Mouse (Mus musculus) liver, adult 2 months (tissue): Measurements from ENCODE around the gene C2cd3. TPM values are rescaled to one million over a fixed set of nuclear protein-coding genes. Genes with fewer than 3 reads are reported as not detected.

ENCODE experiments used
- DNase-seq: peaks from one replicate; pipeline ENCODE4 v3.0.0-alpha.2; 2011; ENCODE audit warnings: low read depth, low spot score; ENCODE audit errors: extremely low read depth
- H3K27ac ChIP-seq: fragments of 200-500 bp; replicated peaks from 2 replicates; pipeline ENCODE4 v1.5.1; 2012; ENCODE audit warnings: low read depth, mild to moderate bottlenecking, control low read depth, inconsistent platforms, low read length; ENCODE audit not compliant: insufficient read depth
- H3K27me3 ChIP-seq: fragments of 200-500 bp; 2 replicates; pipeline ENCODE4 v1.6.1; 2012; ENCODE audit warnings: mild to moderate bottlenecking, moderate library complexity, low read length, inconsistent platforms; ENCODE audit not compliant: control insufficient read depth, insufficient read depth
- H3K36me3 ChIP-seq: fragments of 200-500 bp; 2 replicates; pipeline ENCODE4 v1.6.1; 2012; ENCODE audit warnings: low read length, inconsistent platforms; ENCODE audit not compliant: control insufficient read depth, insufficient read depth
- H3K4me1 ChIP-seq: fragments of 200-500 bp; 2 replicates; pipeline ENCODE4 v1.6.1; 2011; ENCODE audit warnings: low read length; ENCODE audit not compliant: control insufficient read depth, insufficient read depth
- H3K4me3 ChIP-seq: fragments of 200-500 bp; 2 replicates; pipeline ENCODE4 v1.5.1; 2011; ENCODE audit warnings: low read depth, mild to moderate bottlenecking, control low read depth, low read length, moderate library complexity; ENCODE audit not compliant: insufficient read depth
- H3K79me2 ChIP-seq: fragments of 200-500 bp; 2 replicates; pipeline ENCODE4 v1.6.1; 2012; ENCODE audit warnings: inconsistent platforms, mild to moderate bottlenecking, low read length, moderate library complexity; ENCODE audit not compliant: control insufficient read depth, insufficient read depth
- H3K9ac ChIP-seq: fragments of 200-500 bp; 2 replicates; pipeline ENCODE4 v1.6.1; 2012; ENCODE audit warnings: low read depth, mild to moderate bottlenecking, control low read depth, inconsistent platforms, low read length
- CTCF ChIP-seq: fragments of 200-500 bp; IDR thresholded peaks from 2 replicates; pipeline ENCODE4 v1.5.1; 2011; ENCODE audit warnings: low read depth, low read length, control low read depth
- POLR2A ChIP-seq: fragments of 200-500 bp; IDR thresholded peaks from 2 replicates; pipeline ENCODE4 v1.6.1; 2011; ENCODE audit warnings: low read length, control low read depth; ENCODE audit not compliant: insufficient read depth; ENCODE audit errors: extremely low read depth
- WGBS: fragments of 180-500 bp; shearing (Covaris S2); methylation state at CpG from one replicate; pipeline ENCODE4 v1.1.7; 2018; 5-methylcytosine and 5-hydroxymethylcytosine counted together
- polyA plus RNA-seq: library from polyadenylated mRNA; depleted of rRNA; stranded (reverse); fragments of >200 nt; gene quantifications from 2 replicates; pipeline ENCODE4 v1.2.3, GENCODE M21; 2012
- total RNA-seq: library from RNA; depleted of rRNA; stranded (reverse); fragments of >200 nt; gene quantifications from 2 replicates; pipeline ENCODE4 v1.2.3, GENCODE M21; 2014

Gene C2cd3
- total and polyA plus RNA-seq, 2 experiments, result 4.5 to 5.1 TPM

GRCm38 (mm10) chr7:100459862-100460261 is 87.8 kb downstream of the C2cd3 start:
- no peaks in the 10 kb centered on the region for H3K79me2 ChIP-seq
- peaks cover 17% of the 10 kb centered on the region for H3K4me1 ChIP-seq
- TF ChIP-seq POLR2A (no peak), CTCF (no peak)
- H3K36me3 ChIP-seq, result peaks cover under 1% of the 10 kb centered on the region
- no peak overlapping the region for H3K9ac ChIP-seq
- 95% methylated on average over 3 of the region's 3 CpGs for WGBS
- DNase-seq, result no peak
- H3K27me3 ChIP-seq, result no peaks in the 10 kb centered on the region
- H3K27ac ChIP-seq, result no peak overlapping the region
- H3K4me3 ChIP-seq, result no peak overlapping the region

- peak; percentile 74 for DNase-seq
- no peaks in the 10 kb centered on the region; the same call in 1 of the 2 replicates for H3K36me3 ChIP-seq
- no peaks in the 10 kb centered on the region for H3K79me2 ChIP-seq
- 20% methylated on average over 6 of the region's 6 CpGs for WGBS
- no peaks in the 10 kb centered on the region for H3K27me3 ChIP-seq
- peaks cover 26% of the 10 kb centered on the region for H3K4me1 ChIP-seq
- H3K9ac ChIP-seq, result no peak overlapping the region
- TF ChIP-seq POLR2A (no peak), CTCF (no peak)
- peak overlapping the region; percentile 32 for H3K27ac ChIP-seq
- no peak overlapping the region for H3K4me3 ChIP-seq
Measured at GRCm38 (mm10) chr7:100461621-100462151, 89.7 kb downstream of the C2cd3 start.

- peak; percentile 58 for DNase-seq
- Histone ChIP-seq H3K9ac (no peak overlapping the region), H3K79me2 (no peaks in the 10 kb centered on the region), H3K4me1 (peaks cover 26% of the 10 kb centered on the region), H3K27me3 (no peaks in the 10 kb centered on the region), H3K27ac (no peak overlapping the region), H3K36me3 (no peaks in the 10 kb centered on the region; the same call in 1 of the 2 replicates), H3K4me3 (no peak overlapping the region)
- TF ChIP-seq CTCF (no peak), POLR2A (no peak)
- 50% methylated on average over 9 of the region's 9 CpGs for WGBS
Measured at GRCm38 (mm10) chr7:100463194-100463593, 91.2 kb downstream of the C2cd3 start.

GRCm38 (mm10) chr7:100463757-100464156 is 91.7 kb downstream of the C2cd3 start:
- Histone ChIP-seq H3K27ac (no peak overlapping the region), H3K4me3 (no peak overlapping the region), H3K36me3 (no peaks in the 10 kb centered on the region; the same call in 1 of the 2 replicates), H3K4me1 (peaks cover 26% of the 10 kb centered on the region), H3K27me3 (no peaks in the 10 kb centered on the region), H3K9ac (no peak overlapping the region), H3K79me2 (no peaks in the 10 kb centered on the region)
- 64% methylated on average over 10 of the region's 10 CpGs for WGBS
- no peak for TF ChIP-seq POLR2A
- TF ChIP-seq CTCF, result no peak
- DNase-seq, result peak; percentile 21

GRCm38 (mm10) chr7:100464248-100464647 is 92.2 kb downstream of the C2cd3 start:
- Histone ChIP-seq H3K4me1 (peaks cover 26% of the 10 kb centered on the region), H3K9ac (no peak overlapping the region), H3K27ac (no peak overlapping the region), H3K79me2 (no peaks in the 10 kb centered on the region), H3K27me3 (no peaks in the 10 kb centered on the region), H3K4me3 (no peak overlapping the region), H3K36me3 (no peaks in the 10 kb centered on the region; the same call in 1 of the 2 replicates)
- DNase-seq, result no peak
- TF ChIP-seq CTCF, result no peak
- 86% methylated on average over 7 of the region's 7 CpGs for WGBS

GRCm38 (mm10) chr7:100465248-100465647 is 93.2 kb downstream of the C2cd3 start:
- Histone ChIP-seq H3K9ac (peak overlapping the region; percentile 55), H3K79me2 (no peaks in the 10 kb centered on the region), H3K27me3 (no peaks in the 10 kb centered on the region), H3K4me1 (peaks cover 26% of the 10 kb centered on the region), H3K27ac (peak overlapping the region; percentile 97), H3K36me3 (no peaks in the 10 kb centered on the region), H3K4me3 (no peak overlapping the region)
- WGBS, result 18% methylated on average over 4 of the region's 4 CpGs
- TF ChIP-seq CTCF (no peak), POLR2A (no peak)
- DNase-seq, result peak; percentile 95
